29 mouse cellular contexts compared by ENCODE assay signal in genomic region chr2:12697209-12697608, GRCm38 (mm10).
"Had no signal": no experiment of that assay in that cellular context is flagged by ENCODE, and none has a peak within 500 bp of the region (broad histone marks: within the 10 kb centered on the region; RNA-seq: fewer than 3 reads in every experiment).

No protein-coding gene starts in this region.

- H3K9ac ChIP-seq: heart, embryonic 12.5 days; heart, embryonic 15.5 days; hindbrain, embryonic 12.5 days; hindbrain, embryonic 14.5 days; intestine, embryonic 15.5 days; kidney, embryonic 15.5 days; limb, embryonic 12.5 days; liver, embryonic 13.5 days had no signal

- H3K36me3 ChIP-seq: heart, embryonic 10.5 days; heart, embryonic 12.5 days; heart, embryonic 15.5 days; hindbrain, embryonic 10.5 days; hindbrain, embryonic 12.5 days; intestine, embryonic 15.5 days; kidney, embryonic 15.5 days; limb, embryonic 10.5 days; limb, embryonic 12.5 days; liver, embryonic 13.5 days had no signal

- H3K27ac ChIP-seq: gastrocnemius, adult 2 months; heart, embryonic 10.5 days; heart, embryonic 15.5 days; hindbrain, embryonic 10.5 days; hindbrain, embryonic 12.5 days; hindbrain, embryonic 14.5 days; intestine, embryonic 15.5 days; kidney, embryonic 15.5 days; kidney, postnatal 0 days; layer of hippocampus, adult 2 months; left cerebral cortex, adult 2 months; limb, embryonic 10.5 days; limb, embryonic 12.5 days; liver, embryonic 13.5 days had no signal

- ATAC-seq: hindbrain, embryonic 16.5 days; inflammation-experienced regulatory T-cells, adult 6 months; intestine, embryonic 15.5 days; intestine, postnatal 0 days had no signal

- H3K27me3 ChIP-seq: heart, embryonic 12.5 days; heart, embryonic 15.5 days; hindbrain, embryonic 12.5 days; intestine, embryonic 15.5 days; kidney, embryonic 15.5 days; limb, embryonic 12.5 days; liver, embryonic 13.5 days had no signal

- H3K4me3 ChIP-seq: gastrocnemius, adult 2 months; heart, embryonic 10.5 days; heart, embryonic 12.5 days; heart, embryonic 15.5 days; hindbrain, embryonic 10.5 days; hindbrain, embryonic 12.5 days; intestine, embryonic 15.5 days; kidney, embryonic 15.5 days; layer of hippocampus, adult 2 months; left cerebral cortex, adult 2 months; limb, embryonic 10.5 days; limb, embryonic 12.5 days; liver, embryonic 13.5 days had no signal

- H3K4me2 ChIP-seq: heart, embryonic 12.5 days; heart, embryonic 15.5 days; hindbrain, embryonic 12.5 days; hindbrain, embryonic 14.5 days; intestine, embryonic 15.5 days; kidney, embryonic 15.5 days; limb, embryonic 12.5 days; liver, embryonic 11.5 days; liver, embryonic 13.5 days had no signal

- H3K4me1 ChIP-seq: heart, embryonic 10.5 days; hindbrain, embryonic 10.5 days; hindbrain, embryonic 12.5 days; intestine, embryonic 15.5 days; kidney, embryonic 15.5 days; limb, embryonic 10.5 days; limb, embryonic 12.5 days; liver, embryonic 13.5 days had no signal

- H3K9me3 ChIP-seq: heart, embryonic 10.5 days; heart, embryonic 12.5 days; heart, embryonic 15.5 days; hindbrain, embryonic 10.5 days; hindbrain, embryonic 12.5 days; intestine, embryonic 15.5 days; kidney, embryonic 15.5 days; limb, embryonic 10.5 days; limb, embryonic 12.5 days; liver, embryonic 13.5 days had no signal

- DNase-seq: gastrocnemius, adult 2 months; gastrocnemius, postnatal 10 days; gastrocnemius, postnatal 25 days; heart, adult 18-20 months; heart, postnatal 10 days; heart, postnatal 4 days; kidney, adult 18-20 months; kidney, adult 9 months; kidney, postnatal 14 days; kidney, postnatal 36 days; liver; liver, embryonic 13.5 days had no signal
